In genomic region chr19:34290872-34291341, GRCm38 (mm10) we compare ENCODE assay signal across 8 mouse cellular contexts. TPM values are rescaled to one million over a fixed set of nuclear protein-coding genes. Genes with fewer than 3 reads are reported as not detected.
A peak's percentile ranks its signal among the peaks of the same experiment; 100 is the strongest.
DNase-seq lines count a peak whose midpoint lies in the region; ATAC-seq and TF ChIP-seq lines count a peak whose summit lies in the region.

No protein-coding gene starts in this region.

- no peak overlapping the region for H3K27ac ChIP-seq in testis, adult 2 months (ENCODE audit: control insufficient read depth, insufficient read depth, low read depth, low read length)
- 0 out of 2 replicates have a peak overlapping the region, but pooled peaks have one; percentile 8 for H3K27ac ChIP-seq in heart, embryonic 15.5 days
- H3K27ac ChIP-seq in limb, embryonic 10.5 days = no peak overlapping the region
- H3K27ac ChIP-seq in midbrain, embryonic 14.5 days (replicated peaks; ENCODE audit: low read depth, low read length) = no peak overlapping the region

- no peaks in the 10 kb centered on the region for H3K9me3 ChIP-seq in heart, embryonic 15.5 days (replicated peaks)
- H3K9me3 ChIP-seq in limb, embryonic 10.5 days (replicated peaks) = no peaks in the 10 kb centered on the region
- no peaks in the 10 kb centered on the region for H3K9me3 ChIP-seq in midbrain, embryonic 14.5 days (ENCODE audit: control insufficient read depth, low read length)

- H3K4me2 ChIP-seq in heart, embryonic 15.5 days = peak overlapping the region; percentile 94
- peak overlapping the region; percentile 67 for H3K4me2 ChIP-seq in midbrain, embryonic 14.5 days (ENCODE audit: low read length)

- H3K36me3 ChIP-seq in testis, adult 2 months (ENCODE audit: control insufficient read depth, insufficient read depth, low read length) = no peaks in the 10 kb centered on the region
- H3K36me3 ChIP-seq in heart, embryonic 15.5 days = no peaks in the 10 kb centered on the region
- no peaks in the 10 kb centered on the region for H3K36me3 ChIP-seq in limb, embryonic 10.5 days
- H3K36me3 ChIP-seq in midbrain, embryonic 14.5 days (ENCODE audit: control insufficient read depth, insufficient read depth, low read length) = no peaks in the 10 kb centered on the region

- peak overlapping the region; percentile 84 for H3K4me3 ChIP-seq in testis, adult 2 months (ENCODE audit: control insufficient read depth, low read depth, low read length)
- peak overlapping the region; percentile 59 for H3K4me3 ChIP-seq in heart, embryonic 15.5 days
- H3K4me3 ChIP-seq in limb, embryonic 10.5 days = peak overlapping the region; percentile 56
- H3K4me3 ChIP-seq in midbrain, embryonic 14.5 days (replicated peaks; ENCODE audit: low read depth, low read length) = peak overlapping the region; percentile 32

- no peak for ATAC-seq in heart, embryonic 15.5 days (replicated peaks; ENCODE audit: insufficient number of reproducible peaks, insufficient read depth, low FRiP score, low read depth)
- no peak for ATAC-seq in midbrain, embryonic 14.5 days (ENCODE audit: low FRiP score, low TSS enrichment)

- peak overlapping the region; percentile 64 for H3K9ac ChIP-seq in heart, embryonic 15.5 days
- peak overlapping the region; percentile 21 for H3K9ac ChIP-seq in midbrain, embryonic 14.5 days (replicated peaks; ENCODE audit: low read length)

- DNase-seq in testis, postnatal 14 days (ENCODE audit: low spot score) = no peak
- DNase-seq in limb, embryonic 10.5 days (ENCODE audit: low spot score) = no peak
- DNase-seq in midbrain, embryonic 14.5 days = peak; percentile 4
- no peak for DNase-seq in urinary bladder, postnatal 4 days (ENCODE audit: low spot score in 2 of 2)
- DNase-seq in spleen, postnatal 4 days (ENCODE audit: low spot score in 2 of 2) = no peak
- DNase-seq in cerebellum, postnatal 10 days = no peak

- H3K4me1 ChIP-seq in testis, adult 2 months (ENCODE audit: control insufficient read depth, insufficient read depth, low read length) = peaks cover 5% of the 10 kb centered on the region
- peaks cover 13% of the 10 kb centered on the region for H3K4me1 ChIP-seq in heart, embryonic 15.5 days (replicated peaks)
- peaks cover 14% of the 10 kb centered on the region for H3K4me1 ChIP-seq in limb, embryonic 10.5 days
- H3K4me1 ChIP-seq in midbrain, embryonic 14.5 days (ENCODE audit: control insufficient read depth, insufficient read depth, low read length) = peaks cover 11% of the 10 kb centered on the region

- TF ChIP-seq CTCF in testis, adult 2 months (IDR thresholded peaks at IDR 0.05; ENCODE audit: control insufficient read depth, insufficient read depth, insufficient replicate concordance, low read depth, low read length) = no peak

- H3K27me3 ChIP-seq in testis, adult 2 months (ENCODE audit: control insufficient read depth, insufficient read depth, low read length) = no peaks in the 10 kb centered on the region
- peaks cover 7% of the 10 kb centered on the region; the same call in 1 of the 2 replicates for H3K27me3 ChIP-seq in heart, embryonic 15.5 days
- H3K27me3 ChIP-seq in limb, embryonic 10.5 days (ENCODE audit: low read depth, poor library complexity, severe bottlenecking) = peaks cover 20% of the 10 kb centered on the region
- no peaks in the 10 kb centered on the region for H3K27me3 ChIP-seq in midbrain, embryonic 14.5 days (ENCODE audit: control insufficient read depth, insufficient read depth, low read length)

- TF ChIP-seq POLR2A in testis, adult 2 months (IDR thresholded peaks at IDR 0.05; ENCODE audit: control insufficient read depth, low read depth, low read length) = no peak

- 6% methylated on average over 15 of the region's 15 CpGs for WGBS in heart, embryonic 15.5 days
- 20% methylated on average over 15 of the region's 15 CpGs for WGBS in limb, embryonic 10.5 days
- 23% methylated on average over 15 of the region's 15 CpGs for WGBS in midbrain, embryonic 14.5 days

RNA-seq across cellular contexts. Expression of gene Fas, which starts 0.4 kb away (rescaled TPM):
- polyA plus RNA-seq in testis, adult 2 months (2012; rRNA removed) = 0.55 TPM in 1 of 2 replicates, not detected in the other
- polyA plus RNA-seq in heart, embryonic 15.5 days (2015; fragmentation: Nextera tagmentation; extraction: Ambion mirVana) = 5.0 and 5.5 TPM in 2 replicates
- polyA plus RNA-seq in limb, embryonic 10.5 days (2016; fragmentation: Nextera tagmentation; extraction: Ambion mirVana) = 0.53 and 0.94 TPM in 2 replicates
- polyA plus RNA-seq in midbrain, embryonic 14.5 days (2014; fragmentation: Nextera tagmentation; extraction: Ambion mirVana) = 0.81 and 0.84 TPM in 2 replicates

RNA-seq across cellular contexts. Expression of gene Acta2, which starts 35.5 kb away (rescaled TPM):
- polyA plus RNA-seq in testis, adult 2 months (2012; rRNA removed) = 90.9 and 175 TPM in 2 replicates
- polyA plus RNA-seq in heart, embryonic 15.5 days (2015; fragmentation: Nextera tagmentation; extraction: Ambion mirVana) = 1,121 and 1,187 TPM in 2 replicates
- 12.0 and 19.9 TPM in 2 replicates for polyA plus RNA-seq in limb, embryonic 10.5 days (2016; fragmentation: Nextera tagmentation; extraction: Ambion mirVana)
- polyA plus RNA-seq in midbrain, embryonic 14.5 days (2014; fragmentation: Nextera tagmentation; extraction: Ambion mirVana) = 0.59 and 11.3 TPM in 2 replicates

Comparison
In these comparisons a context has a peak if more than half of its experiments do, and no peak if none do; other contexts are left out.
1. H3K4me3 ChIP-seq: peak in every context shown above with its lines; median percentile 84 in testis, adult 2 months; 59 in heart, embryonic 15.5 days; 56 in limb, embryonic 10.5 days; 32 in midbrain, embryonic 14.5 days.